Comparison of ENCODE assay signal across 23 mouse cellular contexts in the genomic region with DNA sequence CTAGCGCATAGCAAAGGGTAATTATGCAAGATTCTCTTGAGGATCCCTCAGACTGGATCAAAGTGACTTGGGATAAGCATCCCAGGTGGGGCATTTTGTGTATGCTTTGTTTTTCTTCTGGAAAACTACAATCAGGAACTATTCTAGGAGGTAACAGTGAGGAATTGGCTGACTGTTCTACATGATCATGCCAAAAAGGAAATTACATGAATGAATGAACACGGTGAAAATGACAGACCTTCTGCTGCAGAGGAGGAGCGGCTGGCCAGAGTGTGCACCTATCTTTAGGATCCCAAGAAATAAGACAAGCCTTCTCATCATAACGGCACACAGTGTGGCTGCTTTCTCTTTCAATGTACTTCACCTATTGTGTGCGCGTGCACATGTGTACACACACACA.
DNase-seq lines count a peak whose midpoint lies in the region; ATAC-seq and TF ChIP-seq lines count a peak whose summit lies in the region.
"Had no signal": no experiment of that assay in that cellular context is flagged by ENCODE, and none has a peak within 500 bp of the region (broad histone marks: within the 10 kb centered on the region; RNA-seq: fewer than 3 reads in every experiment).

No protein-coding gene starts in this region.

- H3K4me2 ChIP-seq in embryonic facial prominence, embryonic 14.5 days (ENCODE audit: low read depth, low read length) = no peak overlapping the region
- H3K4me2 ChIP-seq in midbrain, embryonic 16.5 days (ENCODE audit: low read length) = no peak overlapping the region
- H3K4me2 ChIP-seq in midbrain, embryonic 14.5 days (ENCODE audit: low read length) = no peak overlapping the region
- H3K4me2 ChIP-seq: forebrain, embryonic 12.5 days; heart, embryonic 15.5 days; liver, embryonic 12.5 days; neural tube, embryonic 13.5 days had no signal

- 77% methylated on average over 6 of the region's 6 CpGs for WGBS in embryonic facial prominence, embryonic 14.5 days
- 87% methylated on average over 6 of the region's 6 CpGs for WGBS in embryonic facial prominence, embryonic 10.5 days
- WGBS in midbrain, embryonic 16.5 days = 82% methylated on average over 6 of the region's 6 CpGs
- WGBS in midbrain, embryonic 14.5 days = 86% methylated on average over 6 of the region's 6 CpGs

- no peak for TF ChIP-seq POLR2A in cortical plate, adult 2 months (IDR thresholded peaks at IDR 0.05; ENCODE audit: extremely low read depth, insufficient read depth, low read length)

- no peak for TF ChIP-seq CTCF in cortical plate, adult 2 months (IDR thresholded peaks at IDR 0.05; ENCODE audit: extremely low read depth, insufficient read depth, low read length)

- H3K27me3 ChIP-seq in embryonic facial prominence, embryonic 14.5 days (replicated peaks; ENCODE audit: control insufficient read depth, insufficient read depth, low read length) = no peaks in the 10 kb centered on the region
- H3K27me3 ChIP-seq in embryonic facial prominence, embryonic 10.5 days (replicated peaks; ENCODE audit: low read depth, poor library complexity, severe bottlenecking) = no peaks in the 10 kb centered on the region
- no peaks in the 10 kb centered on the region for H3K27me3 ChIP-seq in midbrain, embryonic 16.5 days (ENCODE audit: control insufficient read depth, insufficient read depth, low read depth, low read length)
- no peaks in the 10 kb centered on the region for H3K27me3 ChIP-seq in midbrain, embryonic 14.5 days (ENCODE audit: control insufficient read depth, insufficient read depth, low read length)
- H3K27me3 ChIP-seq: forebrain, embryonic 12.5 days; heart, embryonic 15.5 days; liver, embryonic 12.5 days; neural tube, embryonic 13.5 days had no signal

- no peaks in the 10 kb centered on the region for H3K4me1 ChIP-seq in embryonic facial prominence, embryonic 14.5 days (ENCODE audit: control insufficient read depth, insufficient read depth, low read length)
- H3K4me1 ChIP-seq in embryonic facial prominence, embryonic 10.5 days = no peaks in the 10 kb centered on the region
- H3K4me1 ChIP-seq in midbrain, embryonic 16.5 days (ENCODE audit: control insufficient read depth, insufficient read depth, low read length) = no peaks in the 10 kb centered on the region
- H3K4me1 ChIP-seq in midbrain, embryonic 14.5 days (ENCODE audit: control insufficient read depth, insufficient read depth, low read length) = no peaks in the 10 kb centered on the region
- peaks cover 3% of the 10 kb centered on the region for H3K4me1 ChIP-seq in cortical plate, adult 2 months (ENCODE audit: control insufficient read depth, insufficient read depth, low read length)
- H3K4me1 ChIP-seq: forebrain, embryonic 12.5 days; hindbrain, embryonic 10.5 days; liver, embryonic 12.5 days; neural tube, embryonic 13.5 days had no signal

- H3K4me3 ChIP-seq in embryonic facial prominence, embryonic 14.5 days (ENCODE audit: low read depth, low read length) = no peak overlapping the region
- no peak overlapping the region for H3K4me3 ChIP-seq in embryonic facial prominence, embryonic 10.5 days
- H3K4me3 ChIP-seq in midbrain, embryonic 16.5 days (ENCODE audit: low read depth, low read length) = no peak overlapping the region
- no peak overlapping the region for H3K4me3 ChIP-seq in midbrain, embryonic 14.5 days (replicated peaks; ENCODE audit: low read depth, low read length)
- H3K4me3 ChIP-seq in cortical plate, adult 2 months (ENCODE audit: insufficient read depth, low read length) = no peak overlapping the region
- H3K4me3 ChIP-seq: forebrain, embryonic 12.5 days; heart, embryonic 15.5 days; hindbrain, embryonic 10.5 days; liver, embryonic 12.5 days; neural tube, embryonic 13.5 days had no signal

- no peaks in the 10 kb centered on the region for H3K36me3 ChIP-seq in embryonic facial prominence, embryonic 14.5 days (ENCODE audit: control insufficient read depth, insufficient read depth, low read length)
- no peaks in the 10 kb centered on the region for H3K36me3 ChIP-seq in embryonic facial prominence, embryonic 10.5 days (replicated peaks)
- no peaks in the 10 kb centered on the region for H3K36me3 ChIP-seq in midbrain, embryonic 16.5 days (ENCODE audit: control insufficient read depth, insufficient read depth, low read length)
- no peaks in the 10 kb centered on the region for H3K36me3 ChIP-seq in midbrain, embryonic 14.5 days (ENCODE audit: control insufficient read depth, insufficient read depth, low read length)
- H3K36me3 ChIP-seq: forebrain, embryonic 12.5 days; heart, embryonic 15.5 days; hindbrain, embryonic 10.5 days; liver, embryonic 12.5 days; neural tube, embryonic 13.5 days had no signal

- no peak overlapping the region for H3K27ac ChIP-seq in embryonic facial prominence, embryonic 14.5 days (replicated peaks; ENCODE audit: low read depth, low read length)
- no peak overlapping the region for H3K27ac ChIP-seq in embryonic facial prominence, embryonic 10.5 days (replicated peaks)
- 0 out of 2 replicates have a peak overlapping the region, but pooled peaks have one; percentile 11 for H3K27ac ChIP-seq in midbrain, embryonic 16.5 days (ENCODE audit: low read length)
- no peak overlapping the region for H3K27ac ChIP-seq in midbrain, embryonic 14.5 days (replicated peaks; ENCODE audit: low read depth, low read length)
- H3K27ac ChIP-seq in cortical plate, adult 2 months (ENCODE audit: insufficient read depth, low read length) = peak overlapping the region; percentile 84; the same call in 1 of the 2 replicates
- H3K27ac ChIP-seq: forebrain, embryonic 12.5 days; heart, embryonic 15.5 days; hindbrain, embryonic 10.5 days; liver, embryonic 12.5 days; neural tube, embryonic 13.5 days had no signal

- no peak for DNase-seq in embryonic facial prominence, embryonic 14.5 days (ENCODE audit: low spot score)
- no peak for DNase-seq in embryonic facial prominence, embryonic 10.5 days (ENCODE audit: low spot score)
- no peak for DNase-seq in midbrain, embryonic 14.5 days
- peak; percentile 14 for DNase-seq in cerebellum, adult 8-10 months
- DNase-seq in gastrocnemius, postnatal 4 days (ENCODE audit: low spot score in 2 of 2) = no peak
- DNase-seq in neural tube, embryonic 10.5 days (ENCODE audit: extremely low spot score, low spot score) = no peak
- DNase-seq: adrenal gland, postnatal 14 days; gastrocnemius, postnatal 25 days; kidney, adult 9 months; kidney, postnatal 25 days; lung, adult 2 months; lung, postnatal 36 days; spleen, adult 18-20 months; thymus, adult 18-20 months had no signal

- no peak overlapping the region for H3K9ac ChIP-seq in embryonic facial prominence, embryonic 14.5 days (ENCODE audit: low read depth, low read length)
- H3K9ac ChIP-seq in midbrain, embryonic 16.5 days (ENCODE audit: low read depth, low read length) = no peak overlapping the region
- H3K9ac ChIP-seq in midbrain, embryonic 14.5 days (replicated peaks; ENCODE audit: low read length) = no peak overlapping the region
- H3K9ac ChIP-seq: forebrain, embryonic 12.5 days; heart, embryonic 15.5 days; liver, embryonic 12.5 days; neural tube, embryonic 13.5 days had no signal

- no peaks in the 10 kb centered on the region for H3K9me3 ChIP-seq in embryonic facial prominence, embryonic 14.5 days (ENCODE audit: control insufficient read depth, low read length)
- no peaks in the 10 kb centered on the region for H3K9me3 ChIP-seq in embryonic facial prominence, embryonic 10.5 days
- H3K9me3 ChIP-seq in midbrain, embryonic 16.5 days (replicated peaks; ENCODE audit: control insufficient read depth, low read length, poor library complexity, severe bottlenecking) = no peaks in the 10 kb centered on the region
- no peaks in the 10 kb centered on the region for H3K9me3 ChIP-seq in midbrain, embryonic 14.5 days (ENCODE audit: control insufficient read depth, low read length)
- H3K9me3 ChIP-seq: forebrain, embryonic 12.5 days; heart, embryonic 15.5 days; hindbrain, embryonic 10.5 days; liver, embryonic 12.5 days; neural tube, embryonic 13.5 days had no signal

- ATAC-seq in embryonic facial prominence, embryonic 14.5 days (ENCODE audit: low read depth) = 0 out of 2 replicates have a peak, but pooled peaks have one; percentile 22
- ATAC-seq in midbrain, embryonic 16.5 days = no peak
- ATAC-seq in midbrain, embryonic 14.5 days (ENCODE audit: low FRiP score, low TSS enrichment) = no peak
- ATAC-seq: activated CD4-positive, CD25-positive, alpha-beta regulatory T cell, adult 4 months; CD4-positive, CD25-positive, alpha-beta regulatory T cell, adult 4 months; liver, embryonic 12.5 days had no signal

Comparison
In these comparisons a context has a peak if more than half of its experiments do, and no peak if none do; other contexts are left out.
1. H3K27ac ChIP-seq: peak in midbrain, embryonic 16.5 days (single experiment) and cortical plate, adult 2 months (single experiment); none in embryonic facial prominence, embryonic 14.5 days (single experiment), embryonic facial prominence, embryonic 10.5 days (single experiment) and midbrain, embryonic 14.5 days (single experiment).